Mouse (Mus musculus): ENCODE results near the gene 1700019D03Rik. TPM values are rescaled to one million over a fixed set of nuclear protein-coding genes. Genes with fewer than 3 reads are reported as not detected.

The 1700019D03Rik gene
- polyA plus RNA-seq, 1 experiment: 1.4 TPM

GRCm38 (mm10) chr1:53032550-53032949, 12.6 kb upstream of the 1700019D03Rik start:
- Histone ChIP-seq H3K4me1 (ENCODE audit: control insufficient read depth, insufficient read depth, low read length) (no peaks in the 10 kb centered on the region), H3K4me3 (replicated peaks; ENCODE audit: extremely low read depth, low read depth, low read length) (no peak overlapping the region)
- TF ChIP-seq POLR2A (IDR thresholded peaks at IDR 0.05; ENCODE audit: borderline replicate concordance, extremely low read depth, low read depth, low read length) (no peak), CTCF (IDR thresholded peaks at IDR 0.05; ENCODE audit: insufficient read depth, low read length) (no peak)
- DNase-seq: no peak

DNA sequence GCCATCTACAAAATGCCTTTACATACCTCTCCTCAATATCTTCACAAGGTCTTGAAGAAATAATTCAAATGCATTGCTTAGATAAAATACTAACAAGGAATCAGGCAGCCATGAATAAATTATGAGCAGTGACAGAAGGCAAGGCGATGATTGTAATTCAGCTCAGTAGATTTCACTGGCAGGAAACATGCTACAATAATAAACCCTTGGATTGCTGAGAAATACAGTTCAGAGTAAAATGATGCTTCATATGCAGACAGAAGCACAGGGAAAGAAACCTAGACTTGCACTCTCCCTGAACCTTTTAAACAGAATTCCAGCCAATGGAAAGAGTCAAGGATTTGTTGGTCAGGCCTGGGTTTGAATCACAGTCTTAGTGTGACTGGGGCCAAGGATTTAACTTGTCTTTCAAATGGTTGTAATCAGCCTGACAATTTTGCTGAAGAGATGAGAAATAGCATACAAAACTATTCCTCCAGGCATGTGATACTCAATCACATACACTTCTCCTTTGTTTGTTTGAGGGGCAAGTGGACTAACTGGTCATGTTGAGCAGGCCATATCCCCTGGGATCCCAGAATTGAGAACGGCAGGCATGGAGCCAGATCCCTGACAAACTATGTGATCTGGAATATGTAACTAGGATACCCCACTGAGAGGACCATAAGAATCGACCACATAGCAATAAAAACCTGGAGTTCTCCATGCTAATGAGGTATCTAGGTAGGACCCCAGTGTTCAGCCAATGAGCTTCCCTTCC, 1.1 kb downstream of the 1700019D03Rik start:
- no peak for TF ChIP-seq CTCF (IDR thresholded peaks at IDR 0.05; ENCODE audit: insufficient read depth, low read length)
- TF ChIP-seq POLR2A (IDR thresholded peaks at IDR 0.05; ENCODE audit: borderline replicate concordance, extremely low read depth, low read depth, low read length): no peak
- no peak for DNase-seq
- Histone ChIP-seq H3K4me3 (replicated peaks; ENCODE audit: extremely low read depth, low read depth, low read length) (no peak overlapping the region), H3K4me1 (ENCODE audit: control insufficient read depth, insufficient read depth, low read length) (no peaks in the 10 kb centered on the region; the same call in 1 of the 2 replicates)
- 57% methylated on average over 3 of the region's 3 CpGs for WGBS

DNA sequence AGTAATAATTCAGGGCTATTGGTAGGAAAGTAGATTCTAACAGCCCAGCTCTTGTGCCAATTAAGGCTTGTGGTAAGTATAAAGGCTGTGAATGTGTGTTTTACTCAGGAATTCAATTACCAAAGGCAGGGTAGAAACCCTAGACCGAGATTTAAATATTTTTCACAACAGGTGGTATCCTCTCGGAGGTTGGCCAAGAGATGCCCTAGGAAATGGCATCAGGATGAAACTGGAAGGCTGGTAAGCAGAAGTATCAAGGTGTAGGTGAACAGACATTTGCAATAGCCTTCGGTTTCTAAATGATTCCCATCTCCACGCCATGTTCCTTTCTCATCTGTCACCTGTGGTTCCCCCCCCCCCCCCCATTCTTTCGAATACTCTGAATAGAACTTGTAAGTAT, 4.4 kb downstream of the 1700019D03Rik start:
- no peak for DNase-seq
- TF ChIP-seq CTCF (IDR thresholded peaks at IDR 0.05; ENCODE audit: insufficient read depth, low read length): no peak
- no peak for TF ChIP-seq POLR2A (IDR thresholded peaks at IDR 0.05; ENCODE audit: borderline replicate concordance, extremely low read depth, low read depth, low read length)
- Histone ChIP-seq H3K4me3 (replicated peaks; ENCODE audit: extremely low read depth, low read depth, low read length) (no peak overlapping the region), H3K4me1 (ENCODE audit: control insufficient read depth, insufficient read depth, low read length) (no peaks in the 10 kb centered on the region; the same call in 1 of the 2 replicates)
- 82% methylated on average over 5 of the region's 5 CpGs for WGBS

- TF ChIP-seq CTCF (IDR thresholded peaks at IDR 0.05; ENCODE audit: insufficient read depth, low read length) (no peak), POLR2A (IDR thresholded peaks at IDR 0.05; ENCODE audit: borderline replicate concordance, extremely low read depth, low read depth, low read length) (no peak)
- Histone ChIP-seq H3K4me3 (replicated peaks; ENCODE audit: extremely low read depth, low read depth, low read length) (no peak overlapping the region), H3K4me1 (ENCODE audit: control insufficient read depth, insufficient read depth, low read length) (no peaks in the 10 kb centered on the region)
- WGBS: 78% methylated on average over 6 of the region's 6 CpGs
- no peak for DNase-seq
These were observed 5.3 kb downstream of the 1700019D03Rik start for GRCm38 (mm10) chr1:53014716-53015115.

- WGBS: 53% methylated on average over 5 of the region's 5 CpGs
- H3K4me3 ChIP-seq (replicated peaks; ENCODE audit: extremely low read depth, low read depth, low read length): no peak overlapping the region
- TF ChIP-seq CTCF (IDR thresholded peaks at IDR 0.05; ENCODE audit: insufficient read depth, low read length) (no peak), POLR2A (IDR thresholded peaks at IDR 0.05; ENCODE audit: borderline replicate concordance, extremely low read depth, low read depth, low read length) (no peak)
- H3K4me1 ChIP-seq (ENCODE audit: control insufficient read depth, insufficient read depth, low read length): no peaks in the 10 kb centered on the region
- DNase-seq: no peak
These were observed 33.3 kb downstream of the 1700019D03Rik start for GRCm38 (mm10) chr1:52986692-52987091.

GRCm38 (mm10) chr1:52973198-52973597, 46.8 kb downstream of the 1700019D03Rik start:
- Histone ChIP-seq H3K4me1 (ENCODE audit: control insufficient read depth, insufficient read depth, low read length) (no peaks in the 10 kb centered on the region), H3K4me3 (replicated peaks; ENCODE audit: extremely low read depth, low read depth, low read length) (no peak overlapping the region)
- TF ChIP-seq POLR2A (IDR thresholded peaks at IDR 0.05; ENCODE audit: borderline replicate concordance, extremely low read depth, low read depth, low read length) (no peak), CTCF (IDR thresholded peaks at IDR 0.05; ENCODE audit: insufficient read depth, low read length) (no peak)
- WGBS: 63% methylated on average over 5 of the region's 5 CpGs
- DNase-seq: no peak

DNA sequence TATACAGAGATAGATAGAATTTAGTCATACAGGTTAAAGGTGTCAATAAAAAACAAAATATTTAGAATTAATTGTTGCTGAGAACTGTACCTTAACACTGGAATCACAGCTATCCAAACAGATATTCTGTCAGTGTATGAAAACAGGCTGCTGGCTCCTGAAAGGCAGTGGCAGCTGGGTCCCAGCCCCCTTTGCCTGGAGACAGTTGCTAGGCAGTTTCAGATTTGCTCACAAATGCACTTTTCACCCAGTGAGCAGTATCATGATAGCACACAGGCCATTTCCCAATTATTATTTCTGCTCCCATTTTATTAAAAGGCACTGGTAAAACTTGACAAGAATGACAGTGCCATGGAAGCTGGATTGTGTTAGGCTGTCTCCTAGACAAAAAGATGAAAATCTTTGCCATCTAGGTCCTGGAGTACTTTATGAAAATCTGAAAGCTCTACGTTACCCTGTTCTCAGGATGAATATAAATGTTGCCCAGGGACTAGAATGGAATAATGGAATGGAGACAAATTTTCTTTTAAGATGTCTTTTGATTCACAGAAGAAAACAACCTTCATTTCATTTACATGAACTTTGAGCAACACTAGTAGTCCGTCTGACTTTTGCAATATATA, 48.0 kb downstream of the 1700019D03Rik start:
- TF ChIP-seq CTCF (IDR thresholded peaks at IDR 0.05; ENCODE audit: insufficient read depth, low read length): no peak
- no peak for TF ChIP-seq POLR2A (IDR thresholded peaks at IDR 0.05; ENCODE audit: borderline replicate concordance, extremely low read depth, low read depth, low read length)
- WGBS: 65% methylated on average over 2 of the region's 2 CpGs
- Histone ChIP-seq H3K4me3 (replicated peaks; ENCODE audit: extremely low read depth, low read depth, low read length) (no peak overlapping the region), H3K4me1 (ENCODE audit: control insufficient read depth, insufficient read depth, low read length) (no peaks in the 10 kb centered on the region)
- DNase-seq: no peak

DNA sequence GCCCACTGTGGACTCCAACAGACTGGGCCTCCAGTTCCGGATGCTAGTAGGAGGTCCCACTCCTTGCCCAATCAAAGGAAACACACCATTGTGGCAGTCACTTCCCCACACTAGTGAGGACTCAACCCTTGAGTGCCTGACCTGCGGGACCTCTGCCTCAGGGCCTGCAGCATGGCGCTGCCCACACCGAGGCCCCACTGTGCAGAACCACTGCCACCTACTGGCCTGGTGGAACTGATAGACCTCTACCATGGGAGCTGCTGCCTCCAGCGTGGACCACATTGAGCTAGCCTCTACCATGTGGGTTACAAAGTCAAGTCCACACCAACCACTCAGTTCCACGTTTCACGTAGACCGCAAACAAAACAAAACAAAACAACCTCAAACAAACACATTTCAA, 55.4 kb downstream of the 1700019D03Rik start:
- Histone ChIP-seq H3K4me1 (ENCODE audit: control insufficient read depth, insufficient read depth, low read length) (no peaks in the 10 kb centered on the region), H3K4me3 (replicated peaks; ENCODE audit: extremely low read depth, low read depth, low read length) (no peak overlapping the region)
- 66% methylated on average over 8 of the region's 8 CpGs for whole genome bisulfite sequencing
- TF ChIP-seq CTCF (IDR thresholded peaks at IDR 0.05; ENCODE audit: insufficient read depth, low read length) (no peak), POLR2A (IDR thresholded peaks at IDR 0.05; ENCODE audit: borderline replicate concordance, extremely low read depth, low read depth, low read length) (no peak)
- no peak for DNase-seq

DNA sequence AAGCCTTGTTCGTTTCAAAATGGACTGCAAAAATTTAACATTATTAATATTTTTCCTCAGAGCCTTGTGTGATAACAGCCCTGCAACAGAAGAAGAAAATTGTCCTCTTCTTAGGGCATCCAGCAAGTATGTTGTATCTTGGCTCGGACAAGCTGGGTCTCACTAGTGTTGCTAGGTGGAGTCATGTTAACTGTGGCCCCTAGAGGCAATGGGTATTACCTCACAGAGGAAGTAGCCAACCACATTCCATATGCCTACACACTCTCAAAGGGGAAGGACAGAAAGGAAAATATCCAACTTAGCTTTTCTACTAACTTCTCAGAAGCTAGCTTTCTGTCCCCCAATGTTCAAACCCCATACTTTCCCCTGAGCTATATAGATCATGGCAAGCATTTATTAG, 56.9 kb downstream of the 1700019D03Rik start:
- DNase-seq: no peak
- H3K4me3 ChIP-seq (replicated peaks; ENCODE audit: extremely low read depth, low read depth, low read length): no peak overlapping the region
- TF ChIP-seq CTCF (IDR thresholded peaks at IDR 0.05; ENCODE audit: insufficient read depth, low read length) (no peak), POLR2A (IDR thresholded peaks at IDR 0.05; ENCODE audit: borderline replicate concordance, extremely low read depth, low read depth, low read length) (no peak)
- 63% methylated on average over 2 of the region's 2 CpGs for WGBS
- no peaks in the 10 kb centered on the region for H3K4me1 ChIP-seq (ENCODE audit: control insufficient read depth, insufficient read depth, low read length)

DNA sequence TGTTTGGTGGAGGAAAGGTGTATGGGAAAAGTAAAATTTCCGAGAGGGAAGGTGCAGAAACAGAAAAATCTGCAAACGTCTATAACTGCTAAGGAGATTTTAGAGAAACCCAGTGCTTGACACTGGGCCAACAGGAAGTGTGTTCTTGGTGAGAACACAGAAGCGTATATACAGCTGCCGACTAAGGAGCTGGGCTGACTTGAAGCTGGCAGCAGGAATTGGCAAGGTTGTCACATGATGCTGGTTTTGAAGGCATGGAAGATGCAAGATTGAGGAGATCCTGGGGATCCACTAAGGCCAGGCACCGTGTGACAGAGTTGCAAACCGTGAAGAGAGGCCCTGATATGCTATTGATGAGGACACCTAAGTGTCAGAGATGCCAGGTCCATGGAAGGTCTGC, 59.8 kb downstream of the 1700019D03Rik start:
- DNase-seq: no peak
- Histone ChIP-seq H3K4me1 (ENCODE audit: control insufficient read depth, insufficient read depth, low read length) (no peaks in the 10 kb centered on the region), H3K4me3 (replicated peaks; ENCODE audit: extremely low read depth, low read depth, low read length) (no peak overlapping the region)
- WGBS: 30% methylated on average over 6 of the region's 6 CpGs
- no peak for TF ChIP-seq POLR2A (IDR thresholded peaks at IDR 0.05; ENCODE audit: borderline replicate concordance, extremely low read depth, low read depth, low read length)
- no peak for TF ChIP-seq CTCF (IDR thresholded peaks at IDR 0.05; ENCODE audit: insufficient read depth, low read length)

All from lung, adult 2 months (tissue).